Mouse (Mus musculus) lung, postnatal 0 days (tissue): ENCODE measurements at regions not wholly inside any gene's neighbourhood (a gene's known extent, or its start where the extent isn't known, plus 50 kb on each side); places are given as distances from the start of the nearest gene placed in this dataset.

Experiments
- CTCF ChIP-seq: IDR thresholded peaks from 2 replicates; pipeline ENCODE4 v1.5.1; 2016; ENCODE audit warnings: antibody characterized with exemption, mild to moderate bottlenecking
- EP300 ChIP-seq: IDR thresholded peaks from 2 replicates; pipeline ENCODE4 v1.6.1; 2016; ENCODE audit warnings: antibody characterized with exemption, mild to moderate bottlenecking, control low read depth

DNA sequence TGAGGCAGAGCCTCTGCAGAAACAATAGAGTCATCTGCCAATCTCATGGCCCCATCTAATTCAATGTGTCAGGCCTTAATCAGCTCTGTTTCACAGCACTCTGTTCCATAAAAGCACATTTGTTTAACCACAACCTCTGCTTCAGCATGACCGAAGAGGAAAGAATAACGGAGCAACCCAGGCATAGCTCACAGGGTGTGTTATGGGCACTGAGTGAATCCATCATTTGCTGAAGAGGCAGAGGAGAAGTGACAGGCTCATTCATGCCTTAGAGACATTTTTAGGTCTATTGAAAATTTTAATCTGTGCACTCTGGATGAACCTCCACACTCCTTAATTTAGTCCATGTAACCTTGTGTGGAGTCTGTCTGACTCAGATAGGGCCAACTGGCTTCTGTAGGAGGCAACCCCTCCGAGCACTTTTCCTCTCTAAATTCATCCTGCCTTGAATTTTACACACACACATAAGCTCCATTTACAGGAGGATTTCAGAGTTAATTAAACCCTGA lies 1027.1 kb upstream of the Slc10a2 start:
- TF ChIP-seq CTCF (no peak), EP300 (no peak)
